Mouse (Mus musculus) stomach, embryonic 16.5 days (tissue): ENCODE results near the gene Fem1a. TPM values are rescaled to one million over a fixed set of nuclear protein-coding genes. Genes with fewer than 3 reads are reported as not detected.
A peak's percentile ranks its signal among the peaks of the same experiment; 100 is the strongest.

Experiments used
- ATAC-seq: fragments of 200-750 bp; cut with Nextera tagmentation; 2 replicates; pipeline ENCODE4 v1.8.0; 2017; ENCODE audit warnings: moderate number of reproducible peaks, moderate TSS enrichment; ENCODE audit not compliant: insufficient read depth, low FRiP score
- H3K27ac ChIP-seq: fragments of 300-500 bp; sonication (generic); 2 replicates; pipeline ENCODE4 v1.5.1; 2014; ENCODE audit warnings: low read length
- H3K27me3 ChIP-seq: fragments of 300-500 bp; sonication (generic); 2 replicates; pipeline ENCODE4 v1.6.1; 2014; ENCODE audit warnings: low read length, control low read depth, mixed read lengths; ENCODE audit not compliant: control insufficient read depth, insufficient read depth
- H3K36me3 ChIP-seq: fragments of 300-500 bp; sonication (generic); 2 replicates; pipeline ENCODE4 v1.6.1; 2014; ENCODE audit warnings: low read length; ENCODE audit not compliant: control insufficient read depth, insufficient read depth
- H3K4me1 ChIP-seq: fragments of 300-500 bp; sonication (generic); 2 replicates; pipeline ENCODE4 v1.6.1; 2014; ENCODE audit warnings: low read length, control low read depth, mixed read lengths; ENCODE audit not compliant: control insufficient read depth, insufficient read depth
- H3K4me2 ChIP-seq: fragments of 300-500 bp; sonication (generic); 2 replicates; pipeline ENCODE4 v1.6.1; 2014; ENCODE audit warnings: low read depth, low read length, mixed read lengths
- H3K4me3 ChIP-seq: fragments of 300-500 bp; sonication (generic); replicated peaks from 2 replicates; pipeline ENCODE4 v1.5.1; 2014; ENCODE audit warnings: mild to moderate bottlenecking, low read length
- H3K9ac ChIP-seq: fragments of 300-500 bp; sonication (generic); 2 replicates; pipeline ENCODE4 v1.6.1; 2014; ENCODE audit warnings: low read length
- H3K9me3 ChIP-seq: fragments of 300-500 bp; sonication (generic); replicated peaks from 2 replicates; pipeline ENCODE4 v1.6.1; 2016; ENCODE audit warnings: low read length, control low read depth; ENCODE audit not compliant: control insufficient read depth
- WGBS: fragments of 180-500 bp; shearing (Covaris S2); extraction: QIAGEN DNeasy Blood & Tissue Kit; methylation state at CpG from one replicate; pipeline ENCODE4 v1.1.7; 2014; 5-methylcytosine and 5-hydroxymethylcytosine counted together
- polyA plus RNA-seq: library from polyadenylated mRNA; unstranded; fragments of >200 nt; fragmentation: Nextera tagmentation; extraction: Ambion mirVana; gene quantifications from 2 replicates; pipeline ENCODE4 v1.2.1, GENCODE M21; 2015

Gene Fem1a
- 12.3 and 12.9 TPM in 2 replicates for polyA plus RNA-seq

- H3K27ac ChIP-seq: peak within 1 kb of the TSS; percentile 88
- under 1% methylated on average over 28 of the region's 28 CpGs for WGBS
- H3K9ac ChIP-seq: peak within 1 kb of the TSS; percentile 80
- H3K4me2 ChIP-seq: peak within 1 kb of the TSS; percentile 92
- peak; percentile 91 for ATAC-seq
- H3K4me3 ChIP-seq: peak within 1 kb of the TSS; percentile 69
- H3K9me3 ChIP-seq: no peaks in the 10 kb centered on the region
- H3K36me3 ChIP-seq: peaks cover 7% of the 10 kb centered on the region; the same call in 1 of the 2 replicates
- H3K27me3 ChIP-seq: no peaks in the 10 kb centered on the region
- H3K4me1 ChIP-seq: peaks cover 33% of the 10 kb centered on the region
These were observed at the start of gene Fem1a for GRCm38 (mm10) chr17:56256239-56256881. Fem1a (plus strand) TSS chr17:56256810.

DNA sequence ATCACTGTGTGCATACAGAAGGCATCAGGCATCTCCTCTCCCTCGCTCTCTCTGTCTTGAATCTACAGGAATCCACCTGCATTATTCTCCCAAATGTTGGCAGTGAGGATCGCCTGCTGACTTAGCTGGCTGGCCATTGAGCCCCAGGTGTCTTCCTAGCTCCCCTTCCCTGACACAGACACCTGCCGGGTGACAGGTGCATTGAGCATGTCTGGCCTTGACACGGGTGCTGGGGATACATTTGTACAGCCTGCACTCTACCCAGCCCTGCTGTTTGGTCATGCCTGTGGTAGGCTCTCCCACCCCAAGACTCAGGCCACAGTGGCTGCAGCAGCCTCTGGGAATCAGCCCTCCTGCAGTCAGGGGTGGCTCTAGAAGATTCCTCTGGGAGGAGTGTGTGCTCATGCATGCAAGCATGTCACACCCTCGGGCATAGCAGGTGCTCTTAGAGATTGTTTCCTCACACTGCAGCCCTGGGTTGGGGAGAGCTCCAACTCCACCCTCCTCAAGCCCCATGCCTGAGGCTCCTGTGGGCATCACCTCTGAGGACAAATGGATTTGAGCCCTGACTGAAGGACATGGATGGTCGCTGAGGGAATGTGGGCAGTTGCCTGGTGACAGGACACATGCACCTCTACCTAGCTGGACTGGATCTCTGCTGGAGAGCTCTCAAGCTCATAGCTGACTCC is 49.5 kb upstream of the Fem1a start:
- no peak overlapping the region for H3K4me2 ChIP-seq
- peaks cover 36% of the 10 kb centered on the region for H3K36me3 ChIP-seq
- no peaks in the 10 kb centered on the region for H3K27me3 ChIP-seq
- no peak overlapping the region for H3K9ac ChIP-seq
- H3K27ac ChIP-seq: peak overlapping the region; percentile 44; the same call in 1 of the 2 replicates
- H3K4me3 ChIP-seq: no peak overlapping the region
- WGBS: 73% methylated on average over 6 of the region's 6 CpGs
- no peak for ATAC-seq
- 0 out of 2 replicates have a peak, but pooled peaks cover 7% of the 10 kb centered on the region for H3K4me1 ChIP-seq
- no peaks in the 10 kb centered on the region for H3K9me3 ChIP-seq

GRCm38 (mm10) chr17:56207963-56208530 is 48.6 kb upstream of the Fem1a start:
- H3K27ac ChIP-seq: no peak overlapping the region
- 91% methylated on average over 9 of the region's 9 CpGs for WGBS

GRCm38 (mm10) chr17:56208821-56209220 is 47.8 kb upstream of the Fem1a start:
- 89% methylated on average over 3 of the region's 3 CpGs for WGBS
- H3K4me1 ChIP-seq: 0 out of 2 replicates have a peak, but pooled peaks cover 9% of the 10 kb centered on the region
- no peaks in the 10 kb centered on the region for H3K9me3 ChIP-seq
- peaks cover 25% of the 10 kb centered on the region for H3K36me3 ChIP-seq
- H3K4me3 ChIP-seq: no peak overlapping the region
- H3K9ac ChIP-seq: no peak overlapping the region
- H3K4me2 ChIP-seq: no peak overlapping the region
- no peak for ATAC-seq
- H3K27me3 ChIP-seq: no peaks in the 10 kb centered on the region
- no peak overlapping the region for H3K27ac ChIP-seq

More at GRCm38 (mm10) chr17:56207963-56208530, 48.6 kb upstream of the Fem1a start:
- Histone ChIP-seq H3K4me2 (no peak overlapping the region), H3K9ac (no peak overlapping the region), H3K9me3 (no peaks in the 10 kb centered on the region), H3K27me3 (no peaks in the 10 kb centered on the region), H3K4me1 (0 out of 2 replicates have a peak, but pooled peaks cover 9% of the 10 kb centered on the region), H3K36me3 (peaks cover 27% of the 10 kb centered on the region), H3K4me3 (no peak overlapping the region)
- ATAC-seq: no peak

GRCm38 (mm10) chr17:56211090-56211489 is 45.5 kb upstream of the Fem1a start:
- 80% methylated on average over 2 of the region's 2 CpGs for WGBS
- 0 out of 2 replicates have a peak, but pooled peaks have one; percentile 14 for ATAC-seq

GRCm38 (mm10) chr17:56212676-56213075 is 43.9 kb upstream of the Fem1a start:
- ATAC-seq: peak; percentile 77; the same call in 1 of the 2 replicates
- H3K4me1 ChIP-seq: peaks cover 13% of the 10 kb centered on the region
- H3K4me3 ChIP-seq: no peak overlapping the region
- H3K4me2 ChIP-seq: no peak overlapping the region
- 29% methylated on average over 6 of the region's 6 CpGs for WGBS
- peaks cover 17% of the 10 kb centered on the region; the same call in 1 of the 2 replicates for H3K36me3 ChIP-seq
- H3K27me3 ChIP-seq: no peaks in the 10 kb centered on the region
- H3K9me3 ChIP-seq: no peaks in the 10 kb centered on the region
- peak overlapping the region; percentile 9; the same call in 1 of the 2 replicates for H3K27ac ChIP-seq
- no peak overlapping the region for H3K9ac ChIP-seq

More at GRCm38 (mm10) chr17:56211090-56211489, 45.5 kb upstream of the Fem1a start:
- Histone ChIP-seq H3K27me3 (no peaks in the 10 kb centered on the region), H3K36me3 (peaks cover 22% of the 10 kb centered on the region), H3K9ac (no peak overlapping the region), H3K4me2 (no peak overlapping the region), H3K27ac (no peak overlapping the region), H3K4me3 (no peak overlapping the region), H3K9me3 (no peaks in the 10 kb centered on the region), H3K4me1 (0 out of 2 replicates have a peak, but pooled peaks cover 9% of the 10 kb centered on the region)

DNA sequence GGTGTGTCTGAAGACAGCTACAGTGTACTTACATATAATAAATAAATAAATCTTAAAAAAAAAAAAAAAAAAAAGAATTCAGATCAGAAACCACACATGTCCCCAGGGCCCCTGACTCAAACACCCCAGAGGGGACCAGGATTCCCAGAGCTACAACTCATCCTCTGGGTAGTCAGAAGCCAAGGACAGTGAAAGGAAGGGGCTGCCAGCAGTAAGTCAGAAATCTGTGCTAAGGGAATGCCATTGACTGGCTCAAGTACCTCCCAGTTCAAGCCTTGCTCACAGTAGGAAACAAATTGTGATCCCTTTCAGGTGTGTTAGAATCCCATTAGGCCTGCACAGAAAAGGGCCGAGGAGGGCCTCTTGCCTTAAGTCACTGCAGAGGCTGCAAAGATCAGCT is 42.4 kb upstream of the Fem1a start:
- peaks cover 17% of the 10 kb centered on the region; the same call in 1 of the 2 replicates for H3K36me3 ChIP-seq
- H3K27ac ChIP-seq: no peak overlapping the region
- H3K9ac ChIP-seq: no peak overlapping the region
- H3K4me1 ChIP-seq: peaks cover 17% of the 10 kb centered on the region
- H3K27me3 ChIP-seq: no peaks in the 10 kb centered on the region
- H3K9me3 ChIP-seq: no peaks in the 10 kb centered on the region
- 85% methylated on average over 1 of the region's 1 CpGs for WGBS
- H3K4me3 ChIP-seq: no peak overlapping the region
- ATAC-seq: no peak
- no peak overlapping the region for H3K4me2 ChIP-seq

DNA sequence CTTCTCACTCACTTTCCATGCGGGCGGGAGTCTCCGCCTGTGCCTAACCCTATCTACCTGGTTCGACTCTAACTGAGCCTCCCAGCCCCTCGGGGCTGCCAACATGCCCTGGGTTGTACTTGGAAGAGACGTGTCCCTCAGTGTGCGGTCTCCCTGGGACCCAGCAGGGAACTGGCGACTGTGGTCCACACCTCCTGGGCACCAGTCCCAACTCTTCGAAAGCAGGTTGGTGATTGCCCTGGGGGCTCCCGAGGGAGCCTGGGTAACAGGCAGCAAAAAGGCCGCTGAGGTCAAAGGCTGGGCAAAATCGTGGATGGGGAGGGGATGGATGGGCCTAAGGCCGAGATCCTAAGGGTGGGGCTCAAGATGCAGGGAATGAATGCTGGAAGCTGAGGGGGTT is 38.9 kb upstream of the Fem1a start:
- peaks cover 17% of the 10 kb centered on the region for H3K4me1 ChIP-seq
- H3K36me3 ChIP-seq: no peaks in the 10 kb centered on the region
- WGBS: 66% methylated on average over 13 of the region's 13 CpGs
- no peaks in the 10 kb centered on the region for H3K9me3 ChIP-seq
- ATAC-seq: no peak
- no peaks in the 10 kb centered on the region for H3K27me3 ChIP-seq
- no peak overlapping the region for H3K27ac ChIP-seq
- H3K4me3 ChIP-seq: peak overlapping the region; percentile 90
- H3K9ac ChIP-seq: peak overlapping the region; percentile 94
- peak overlapping the region; percentile 74 for H3K4me2 ChIP-seq
